Mouse (Mus musculus): ENCODE results near the gene Cyp2d22. TPM values are rescaled to one million over a fixed set of nuclear protein-coding genes. Genes with fewer than 3 reads are reported as not detected.
"Not testable (repeated sequence)": the region's sequence is repeated elsewhere in the genome, so short reads cannot be mapped to it uniquely, and the experiment has no call there.

Cyp2d22 gene
- total RNA-seq (2014; fragmentation: Nextera tagmentation) (0.54 TPM in 1 of 2 replicates, not detected in the other), total RNA-seq (2017) (not detected in 2 replicates)

- ATAC-seq (replicated peaks; ENCODE audit: poor library complexity, severe bottlenecking), result peak; percentile 80
Observed at GRCm38 (mm10) chr15:82379871-82380713, at the start of gene Cyp2d22. Gene Cyp2d22, minus strand, starts transcription at chr15:82380260.

- ATAC-seq (replicated peaks; ENCODE audit: poor library complexity, severe bottlenecking), result no peak
Observed at GRCm38 (mm10) chr15:82423471-82423870, 43.4 kb upstream of the Cyp2d22 start.

DNA sequence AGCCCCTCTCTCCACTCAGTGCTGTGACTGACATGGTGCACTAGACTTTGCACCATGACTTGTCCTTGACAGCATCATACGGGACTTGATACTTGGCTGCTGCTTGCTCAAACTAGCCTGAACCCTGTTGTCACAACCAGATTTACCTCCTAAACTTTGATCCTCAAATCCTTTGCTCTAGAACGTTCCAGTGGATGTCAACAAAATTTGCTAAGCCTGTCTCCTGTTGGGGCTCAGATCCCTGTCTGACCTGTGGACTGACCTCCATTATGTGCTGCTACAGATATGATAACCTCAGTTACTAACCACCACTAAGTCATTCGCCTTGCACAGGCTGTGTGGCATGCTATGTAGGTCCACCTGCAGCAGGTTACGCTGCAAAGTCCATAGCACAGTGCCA lies 42.9 kb upstream of the Cyp2d22 start:
- ATAC-seq (replicated peaks; ENCODE audit: poor library complexity, severe bottlenecking), result no peak

DNA sequence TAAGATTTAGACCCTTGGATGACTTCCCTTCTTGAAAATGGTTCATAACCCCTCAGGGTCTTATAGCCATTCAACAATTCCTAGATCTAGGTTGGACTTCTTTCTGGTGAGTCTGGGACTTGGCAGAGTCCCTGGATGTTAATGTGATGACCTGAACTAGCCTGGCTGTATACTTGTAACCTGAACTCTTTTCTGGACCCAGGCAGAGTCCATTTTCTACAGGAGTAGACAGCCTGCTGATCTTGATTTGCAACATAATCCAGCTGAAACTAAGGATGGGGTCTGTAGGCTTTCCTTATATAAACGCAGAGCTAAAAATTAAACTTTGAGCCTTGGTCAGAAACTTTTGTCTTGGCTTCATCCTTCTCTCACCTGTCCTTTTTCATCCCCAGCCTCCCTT lies 38.6 kb upstream of the Cyp2d22 start:
- ATAC-seq (replicated peaks; ENCODE audit: poor library complexity, severe bottlenecking), result no peak

DNA sequence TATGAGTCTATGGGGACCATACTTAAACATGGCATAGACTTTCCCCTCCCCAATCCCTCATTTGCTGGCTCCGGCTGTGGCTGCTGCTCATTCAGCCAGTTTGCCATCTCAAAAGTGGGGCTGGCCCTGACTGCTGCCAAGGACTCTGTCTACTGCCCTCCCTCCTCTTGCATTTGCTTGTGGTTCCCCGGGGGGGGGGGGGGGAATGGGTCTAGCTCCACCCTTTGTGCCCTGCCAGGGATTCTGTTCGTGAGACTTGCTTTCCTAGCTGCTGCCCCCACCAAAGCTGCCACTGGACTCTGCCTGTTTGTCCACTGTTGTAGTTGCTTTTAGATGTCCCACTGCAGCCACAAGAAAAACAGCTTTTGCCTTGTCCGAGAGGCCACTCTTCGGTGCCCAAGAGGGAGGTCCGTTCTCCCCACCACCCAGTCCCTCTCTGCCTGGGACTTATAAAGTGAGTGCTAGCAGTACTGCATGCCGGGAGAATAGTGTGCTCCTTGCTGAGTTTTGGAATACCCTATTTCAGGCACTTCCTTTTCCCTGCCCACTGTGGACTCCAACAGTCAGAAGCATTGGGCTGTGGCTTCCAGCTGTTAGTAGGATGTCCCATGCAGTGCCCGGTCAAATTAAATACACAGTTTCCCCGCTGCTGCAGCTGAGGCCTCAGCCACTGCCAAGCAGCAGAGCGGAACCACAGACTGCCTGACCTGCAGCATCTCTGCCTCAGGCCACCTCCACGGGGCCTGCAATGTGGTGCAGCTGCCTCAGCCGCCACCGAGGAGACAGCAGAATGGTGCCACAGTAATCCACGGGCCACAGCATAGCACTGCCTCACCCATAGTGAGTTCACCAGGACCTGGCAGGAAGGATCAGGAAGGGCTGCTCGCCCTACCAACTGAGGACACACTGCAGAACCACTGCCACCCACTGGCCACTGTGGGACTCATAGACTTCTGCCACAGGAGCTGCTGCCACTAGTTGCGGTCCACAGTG lies 37.0 kb upstream of the Cyp2d22 start:
- ATAC-seq (replicated peaks; ENCODE audit: poor library complexity, severe bottlenecking), result peak; percentile 94

- ATAC-seq (replicated peaks; ENCODE audit: poor library complexity, severe bottlenecking), result no peak
Observed at GRCm38 (mm10) chr15:82407536-82407935, 27.5 kb upstream of the Cyp2d22 start.

DNA sequence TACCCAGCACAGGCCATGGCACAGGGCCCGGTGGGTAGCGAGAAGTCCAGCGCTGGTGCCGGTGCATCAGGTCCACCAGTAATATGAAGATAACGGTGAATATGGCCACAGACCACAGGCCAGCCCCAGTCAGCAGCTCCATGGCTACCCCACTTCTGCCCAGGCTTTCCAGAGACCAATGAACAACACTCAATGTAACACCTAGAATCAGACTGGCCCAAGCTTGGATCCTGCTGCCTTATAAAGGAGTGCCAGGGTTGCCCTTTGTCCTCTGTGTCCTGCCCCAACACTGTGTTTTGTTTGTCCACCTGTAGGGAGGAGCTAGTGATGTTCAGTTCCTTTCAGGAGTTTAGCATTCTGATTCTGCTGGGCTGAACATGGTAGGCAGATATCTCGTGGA lies 26.9 kb upstream of the Cyp2d22 start, which contains the start of gene Cyp2d10:
Gene Cyp2d10, minus strand, starts transcription at position 215 of the 400 bp plus-strand sequence.
- ATAC-seq (replicated peaks; ENCODE audit: poor library complexity, severe bottlenecking), result no peak

GRCm38 (mm10) chr15:82404163-82404562 lies 24.1 kb upstream of the Cyp2d22 start:
- ATAC-seq (replicated peaks; ENCODE audit: poor library complexity, severe bottlenecking), result no peak

DNA sequence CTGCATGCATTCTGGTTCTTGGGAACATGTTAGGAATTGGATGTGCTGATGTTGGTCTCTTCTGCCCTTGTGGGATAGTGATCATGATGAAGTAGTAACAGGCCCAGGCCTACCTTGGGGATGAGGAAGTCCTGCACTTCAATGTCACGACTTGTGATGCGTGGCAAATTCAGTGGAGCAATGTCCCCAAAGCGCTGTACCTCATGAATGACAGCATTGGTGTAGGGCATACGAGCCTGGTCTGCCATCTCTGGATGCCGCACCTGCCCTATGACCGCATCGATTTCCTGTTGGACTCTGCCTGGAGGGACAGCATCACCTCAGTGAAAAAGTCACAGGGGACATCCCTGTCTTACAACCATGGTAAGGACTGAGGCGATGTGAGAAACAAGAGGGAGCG lies 23.5 kb upstream of the Cyp2d22 start:
- ATAC-seq (replicated peaks; ENCODE audit: poor library complexity, severe bottlenecking), result no peak

DNA sequence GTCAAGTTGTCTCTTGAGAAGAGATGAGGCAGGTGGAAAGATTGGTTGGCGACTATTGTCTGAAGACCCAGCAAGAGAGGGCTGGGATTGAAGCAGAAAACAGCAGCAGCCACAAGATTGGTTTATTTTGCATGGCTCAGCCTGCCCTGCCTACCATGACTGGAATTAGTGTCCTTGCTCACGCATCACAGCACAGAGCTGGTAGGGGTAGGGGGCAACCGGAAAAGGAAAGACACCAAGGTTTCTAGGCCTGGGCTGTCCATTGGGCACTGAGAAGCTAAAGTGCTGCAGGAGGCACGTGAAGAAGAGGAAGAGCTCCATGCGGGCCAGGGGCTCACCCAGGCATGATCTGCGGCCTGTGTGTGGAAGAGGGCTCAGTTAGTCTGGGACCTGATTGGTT lies 22.7 kb upstream of the Cyp2d22 start:
- no peak for ATAC-seq (replicated peaks; ENCODE audit: poor library complexity, severe bottlenecking)

DNA sequence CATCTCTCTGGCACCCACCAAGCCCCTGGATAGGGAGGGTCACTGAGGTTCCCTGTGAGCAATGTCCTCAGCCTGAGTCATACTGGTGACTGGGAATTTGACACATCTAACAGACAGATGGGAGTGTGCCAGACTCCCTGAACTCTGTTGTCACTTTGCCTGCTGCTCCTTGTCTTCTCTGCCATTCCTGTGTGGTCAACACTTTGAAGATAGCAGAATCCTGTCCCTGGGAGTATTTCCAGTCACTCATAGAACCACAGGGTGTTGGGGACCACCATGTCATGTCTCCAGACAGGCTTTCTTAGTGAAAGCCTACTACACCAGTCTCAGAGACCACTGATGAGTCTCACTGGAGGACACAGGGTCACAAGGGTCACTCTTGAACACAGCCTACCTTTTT lies 22.0 kb upstream of the Cyp2d22 start:
- no peak for ATAC-seq (replicated peaks; ENCODE audit: poor library complexity, severe bottlenecking)

DNA sequence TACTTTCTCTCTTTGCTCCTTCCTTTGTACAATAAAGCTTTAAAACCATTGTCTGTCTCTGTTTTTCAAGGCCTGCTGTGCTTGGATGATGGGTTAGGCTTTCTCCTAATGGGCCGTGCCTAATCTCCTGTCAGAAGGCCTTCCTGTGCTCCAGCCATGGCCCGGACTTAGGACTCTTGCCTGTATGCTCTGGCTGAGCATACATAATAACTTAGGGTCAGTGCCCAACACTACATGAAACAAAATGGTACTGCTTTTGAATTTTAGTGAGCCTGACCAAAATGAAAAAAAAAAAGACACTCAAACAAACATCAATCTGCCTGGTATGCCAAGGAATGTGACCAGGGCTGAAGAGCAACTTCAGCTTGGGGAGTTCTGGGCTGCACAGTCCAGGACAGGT lies 21.5 kb upstream of the Cyp2d22 start:
- no peak for ATAC-seq (replicated peaks; ENCODE audit: poor library complexity, severe bottlenecking)

GRCm38 (mm10) chr15:82395955-82396354 lies 15.9 kb upstream of the Cyp2d22 start:
- not testable (repeated sequence) for ATAC-seq (replicated peaks; ENCODE audit: poor library complexity, severe bottlenecking)

- not testable (repeated sequence) for ATAC-seq (replicated peaks; ENCODE audit: poor library complexity, severe bottlenecking)
Observed at GRCm38 (mm10) chr15:82393922-82394321, 13.9 kb upstream of the Cyp2d22 start, which contains the start of gene Cyp2d11. Gene Cyp2d11, minus strand, starts transcription at chr15:82394022.

- ATAC-seq (replicated peaks; ENCODE audit: poor library complexity, severe bottlenecking), result not testable (repeated sequence)
Observed at GRCm38 (mm10) chr15:82389916-82390315, 9.9 kb upstream of the Cyp2d22 start.

- no peak for ATAC-seq (replicated peaks; ENCODE audit: poor library complexity, severe bottlenecking)
Observed at GRCm38 (mm10) chr15:82385729-82386128, 5.7 kb upstream of the Cyp2d22 start.

- no peak for ATAC-seq (replicated peaks; ENCODE audit: poor library complexity, severe bottlenecking)
Observed at GRCm38 (mm10) chr15:82382441-82382840, 2.4 kb upstream of the Cyp2d22 start.

DNA sequence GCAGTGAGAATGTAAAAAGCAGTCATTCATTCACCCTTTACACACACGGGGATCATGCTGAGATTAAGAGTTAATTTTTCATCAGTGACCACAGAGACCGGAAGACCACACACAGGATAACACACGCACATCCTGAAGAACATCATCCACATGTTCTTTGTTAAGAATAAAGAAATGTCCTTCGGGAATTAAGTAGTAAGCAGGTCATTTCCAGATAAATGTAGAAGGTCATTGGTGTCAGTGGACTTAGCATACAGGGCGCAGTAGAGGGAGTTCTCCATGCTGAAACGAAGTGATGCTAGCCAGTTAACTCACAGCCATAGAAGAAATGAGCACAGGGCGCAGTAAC lies 628 bp upstream of the Cyp2d22 start:
- ATAC-seq (replicated peaks; ENCODE audit: poor library complexity, severe bottlenecking), result no peak

DNA sequence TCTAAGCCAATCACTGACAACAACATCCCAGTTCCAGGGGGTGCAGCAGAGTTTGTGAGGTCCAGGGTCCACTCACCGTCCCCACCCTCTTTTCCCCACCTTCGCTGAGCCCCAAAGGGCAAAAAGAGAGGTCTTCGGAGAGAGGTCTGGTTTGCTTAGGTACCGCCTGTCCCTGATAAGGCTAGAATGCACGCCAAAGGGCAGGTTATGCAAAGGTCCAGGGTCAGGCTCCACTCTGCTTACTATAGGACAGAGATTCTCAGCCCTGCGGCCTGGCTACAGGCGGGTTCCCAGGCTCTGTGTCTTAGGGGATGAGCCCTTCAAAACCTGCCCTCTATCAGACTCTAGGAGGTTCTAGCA lies 569 bp downstream of the Cyp2d22 start:
- ATAC-seq (replicated peaks; ENCODE audit: poor library complexity, severe bottlenecking), result peak; percentile 16; the same call in 1 of the 2 replicates

DNA sequence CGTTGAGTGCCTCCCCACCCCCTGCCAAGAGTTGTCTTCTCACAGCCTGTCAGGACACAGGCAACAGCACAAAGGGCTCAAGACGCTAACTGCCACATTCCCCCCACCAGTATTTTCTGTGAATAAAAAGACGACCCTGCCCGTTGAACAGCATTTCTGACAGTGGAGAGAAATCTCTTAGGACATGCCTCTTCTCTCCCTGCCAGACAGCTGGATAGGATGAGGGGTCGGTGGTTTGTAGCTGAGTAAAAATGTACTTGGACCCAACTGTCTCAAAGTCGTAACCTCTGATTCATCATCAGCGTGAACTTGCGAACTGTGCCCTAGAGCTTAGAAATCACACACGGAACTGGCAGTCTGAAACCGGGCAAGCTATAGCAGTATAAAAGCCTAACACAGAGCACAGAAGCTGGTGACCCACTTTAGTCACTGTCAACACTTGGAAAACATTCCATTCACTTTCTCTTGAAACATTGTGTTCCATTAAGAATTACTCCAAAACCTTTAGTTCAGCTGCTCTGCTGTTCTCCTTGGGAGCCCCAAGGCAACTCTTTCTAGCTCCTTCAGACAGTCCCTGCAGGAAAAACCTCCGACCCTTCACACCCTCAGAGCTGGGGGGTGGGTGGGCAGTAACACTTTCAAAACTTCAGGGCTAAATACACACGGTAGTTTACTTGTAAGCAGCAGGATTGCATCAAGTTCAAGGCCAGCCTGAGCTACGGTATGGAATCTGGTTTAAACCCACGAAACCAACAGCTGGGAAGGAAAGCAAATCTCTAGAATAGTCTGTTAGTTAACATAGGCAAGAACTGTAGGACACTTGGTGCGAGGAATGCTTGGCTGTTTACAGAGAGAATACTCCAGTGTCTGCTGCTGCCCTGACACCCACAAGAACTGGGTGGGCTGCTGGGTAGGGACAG lies 1.5 kb downstream of the Cyp2d22 start:
- no peak for ATAC-seq (replicated peaks; ENCODE audit: poor library complexity, severe bottlenecking)

Measured in granulocyte monocyte progenitor cell, adult 5-6 weeks (primary cell).